Mouse (Mus musculus) heart, embryonic 14.5 days (tissue): ENCODE measurements at regions not wholly inside any gene's neighbourhood (a gene's known extent, or its start where the extent isn't known, plus 50 kb on each side); places are given as distances from the start of the nearest gene placed in this dataset.

Source experiments
- ATAC-seq: fragments of 200-750 bp; cut with Nextera tagmentation; 2 replicates; pipeline ENCODE4 v1.8.0; 2017; ENCODE audit warnings: low read depth, moderate TSS enrichment; ENCODE audit not compliant: insufficient number of reproducible peaks, insufficient read depth, low FRiP score
- H3K27ac ChIP-seq, 2 experiments: fragments of 200-500 bp in 1 of 2; fragments of 300-500 bp in 1 of 2; sonication (generic) in 1 of 2; replicated peaks in 1 of 2; 2 replicates each; pipeline ENCODE4 v1.5.1; 2012 to 2014; ENCODE audit warnings: low read depth in 2 of 2, low read length in 2 of 2, control low read depth in 1 of 2, mild to moderate bottlenecking in 1 of 2, mixed read lengths in 1 of 2; ENCODE audit not compliant: control insufficient read depth in 1 of 2, insufficient read depth in 1 of 2
- H3K27me3 ChIP-seq: fragments of 300-500 bp; sonication (generic); 2 replicates; pipeline ENCODE4 v1.6.1; 2014; ENCODE audit warnings: mild to moderate bottlenecking, low read length, control low read depth; ENCODE audit not compliant: control insufficient read depth, insufficient read depth
- H3K36me3 ChIP-seq: fragments of 300-500 bp; sonication (generic); 2 replicates; pipeline ENCODE4 v1.6.1; 2014; ENCODE audit warnings: mild to moderate bottlenecking, control low read depth, low read length, mixed read lengths; ENCODE audit not compliant: control insufficient read depth, insufficient read depth
- H3K4me1 ChIP-seq, 2 experiments: fragments of 200-500 bp in 1 of 2; fragments of 300-500 bp in 1 of 2; sonication (generic) in 1 of 2; 2 replicates each; pipeline ENCODE4 v1.6.1; 2012 to 2014; ENCODE audit warnings: low read length in 2 of 2, control low read depth in 1 of 2, mixed read lengths in 1 of 2; ENCODE audit not compliant: control insufficient read depth in 2 of 2, insufficient read depth in 2 of 2
- H3K4me2 ChIP-seq: fragments of 300-500 bp; sonication (generic); 2 replicates; pipeline ENCODE4 v1.6.1; 2014; ENCODE audit warnings: mild to moderate bottlenecking, low read length
- H3K4me3 ChIP-seq, 2 experiments: fragments of 200-500 bp in 1 of 2; fragments of 300-500 bp in 1 of 2; sonication (generic) in 1 of 2; 2 replicates each; pipeline ENCODE4 v1.5.1; 2012 to 2014; ENCODE audit warnings: low read length in 2 of 2, mild to moderate bottlenecking in 2 of 2, control low read depth in 1 of 2, low read depth in 1 of 2, moderate library complexity in 1 of 2; ENCODE audit not compliant: control insufficient read depth in 1 of 2, insufficient read depth in 1 of 2
- H3K9ac ChIP-seq: fragments of 300-500 bp; sonication (generic); 2 replicates; pipeline ENCODE4 v1.6.1; 2014; ENCODE audit warnings: mild to moderate bottlenecking, low read length
- H3K9me3 ChIP-seq: fragments of 300-500 bp; sonication (generic); 2 replicates; pipeline ENCODE4 v1.6.1; 2016; ENCODE audit warnings: low read length, control low read depth; ENCODE audit not compliant: control insufficient read depth
- WGBS: fragments of 180-500 bp; shearing (Covaris S2); extraction: QIAGEN DNeasy Blood & Tissue Kit; methylation state at CpG from one replicate; pipeline ENCODE4 v1.1.7; 2014; 5-methylcytosine and 5-hydroxymethylcytosine counted together

- 80% methylated on average over 3 of the region's 3 CpGs for WGBS
- no peak for ATAC-seq
- Histone ChIP-seq H3K9ac (no peak overlapping the region), H3K4me3 (no peak overlapping the region), H3K27me3 (no peaks in the 10 kb centered on the region), H3K36me3 (no peaks in the 10 kb centered on the region), H3K4me2 (no peak overlapping the region), H3K27ac (no peak overlapping the region), H3K4me1 (peaks cover 3 to 23% of the 10 kb centered on the region in 2 experiments), H3K9me3 (0 out of 2 replicates have a peak, but pooled peaks cover 4% of the 10 kb centered on the region)
Measured at GRCm38 (mm10) chr9:42184104-42184635, 60.1 kb upstream of the Sorl1 start.

GRCm38 (mm10) chr9:42183448-42183847 is 59.4 kb upstream of the Sorl1 start:
- no peak overlapping the region for H3K4me3 ChIP-seq
- no peak overlapping the region for H3K4me2 ChIP-seq
- no peak for ATAC-seq
- H3K27me3 ChIP-seq, result no peaks in the 10 kb centered on the region
- H3K36me3 ChIP-seq, result no peaks in the 10 kb centered on the region
- no peak overlapping the region for H3K9ac ChIP-seq
- H3K9me3 ChIP-seq, result 0 out of 2 replicates have a peak, but pooled peaks cover 4% of the 10 kb centered on the region
- 28% methylated on average over 5 of the region's 5 CpGs for WGBS
- peaks cover 3 to 23% of the 10 kb centered on the region in 2 experiments for H3K4me1 ChIP-seq
- no peak overlapping the region for H3K27ac ChIP-seq

- no peaks in the 10 kb centered on the region for H3K36me3 ChIP-seq
- 90% methylated on average over 3 of the region's 3 CpGs for WGBS
- H3K4me2 ChIP-seq, result no peak overlapping the region
- ATAC-seq, result no peak
- H3K4me3 ChIP-seq, result no peak overlapping the region
- H3K9ac ChIP-seq, result no peak overlapping the region
- peaks cover under 1 to 14% of the 10 kb centered on the region in 2 experiments; a peak in 3 of 4 replicates for H3K4me1 ChIP-seq
- no peak overlapping the region for H3K27ac ChIP-seq
- no peaks in the 10 kb centered on the region for H3K27me3 ChIP-seq
- 0 out of 2 replicates have a peak, but pooled peaks cover 4% of the 10 kb centered on the region for H3K9me3 ChIP-seq
Measured at GRCm38 (mm10) chr9:42182400-42182799, 58.3 kb upstream of the Sorl1 start.

- H3K4me2 ChIP-seq, result no peak overlapping the region
- H3K36me3 ChIP-seq, result no peaks in the 10 kb centered on the region
- H3K4me3 ChIP-seq, result no peak overlapping the region
- no peak for ATAC-seq
- H3K4me1 ChIP-seq, result 0 out of 4 replicates have a peak, but pooled peaks cover 0 to 12% of the 10 kb centered on the region in 2 experiments
- H3K9ac ChIP-seq, result no peak overlapping the region
- H3K9me3 ChIP-seq, result 0 out of 2 replicates have a peak, but pooled peaks cover 4% of the 10 kb centered on the region
- no peaks in the 10 kb centered on the region for H3K27me3 ChIP-seq
- H3K27ac ChIP-seq, result no peak overlapping the region
- WGBS, result 66% methylated on average over 4 of the region's 4 CpGs
Measured at GRCm38 (mm10) chr9:42180152-42180551, 56.1 kb upstream of the Sorl1 start.

GRCm38 (mm10) chr9:42178759-42179377 is 54.8 kb upstream of the Sorl1 start:
- Histone ChIP-seq H3K27me3 (no peaks in the 10 kb centered on the region), H3K4me1 (0 out of 4 replicates have a peak, but pooled peaks cover 0 to 8% of the 10 kb centered on the region in 2 experiments), H3K9me3 (0 out of 2 replicates have a peak, but pooled peaks cover 4% of the 10 kb centered on the region), H3K36me3 (no peaks in the 10 kb centered on the region), H3K4me2 (no peak overlapping the region), H3K9ac (no peak overlapping the region), H3K4me3 (no peak overlapping the region), H3K27ac (no peak overlapping the region)
- 41% methylated on average over 4 of the region's 4 CpGs for WGBS
- no peak for ATAC-seq

GRCm38 (mm10) chr9:42174349-42174955 is 50.4 kb upstream of the Sorl1 start:
- no peaks in the 10 kb centered on the region for H3K27me3 ChIP-seq
- no peak overlapping the region for H3K27ac ChIP-seq
- no peak for ATAC-seq
- H3K36me3 ChIP-seq, result no peaks in the 10 kb centered on the region
- H3K9ac ChIP-seq, result no peak overlapping the region
- 51% methylated on average over 2 of the region's 2 CpGs for WGBS
- H3K9me3 ChIP-seq, result no peaks in the 10 kb centered on the region
- H3K4me2 ChIP-seq, result no peak overlapping the region
- H3K4me3 ChIP-seq, result no peak overlapping the region
- H3K4me1 ChIP-seq, result no peaks in the 10 kb centered on the region
